17 mouse cellular contexts compared by ENCODE assay signal in the genomic region with DNA sequence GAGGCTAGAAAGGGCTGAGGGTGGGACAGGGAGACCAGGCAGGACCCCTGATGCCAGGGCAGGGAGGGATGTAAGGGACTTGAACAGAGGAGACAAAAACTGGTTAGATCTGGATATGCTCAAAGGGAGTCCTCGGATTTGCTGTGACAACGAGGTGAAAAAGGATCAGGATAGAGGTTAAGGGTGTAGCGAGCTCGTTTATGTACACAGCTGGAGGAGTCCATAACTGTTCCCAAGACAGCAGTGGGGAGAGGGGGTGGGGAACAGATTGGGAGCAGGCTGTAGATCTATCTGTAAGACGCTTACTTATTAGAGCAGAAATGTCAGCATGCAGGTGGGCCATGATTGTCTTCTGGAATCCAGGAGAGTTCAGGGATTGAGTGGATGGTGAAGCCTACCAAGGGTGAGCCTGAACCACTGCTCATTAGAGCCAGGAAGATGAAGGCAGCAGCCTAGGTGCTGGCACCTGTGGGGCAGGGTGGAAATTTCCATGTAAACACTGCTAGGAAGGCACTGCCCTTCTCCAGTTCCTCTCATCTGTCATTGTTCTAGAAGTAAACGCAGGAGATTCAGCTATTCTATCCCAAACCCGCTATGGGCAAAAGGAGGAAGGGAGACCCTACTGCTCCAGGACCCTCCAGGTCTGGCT.
A peak's percentile ranks its signal among the peaks of the same experiment; 100 is the strongest.
DNase-seq lines count a peak whose midpoint lies in the region; ATAC-seq and TF ChIP-seq lines count a peak whose summit lies in the region.
"Had no signal": no experiment of that assay in that cellular context is flagged by ENCODE, and none has a peak within 500 bp of the region (broad histone marks: within the 10 kb centered on the region; RNA-seq: fewer than 3 reads in every experiment).

No protein-coding gene starts in this region.

- no peaks in the 10 kb centered on the region for H3K9me3 ChIP-seq in heart, embryonic 12.5 days (replicated peaks)
- H3K9me3 ChIP-seq in kidney, embryonic 15.5 days (replicated peaks), result no peaks in the 10 kb centered on the region
- no peaks in the 10 kb centered on the region for H3K9me3 ChIP-seq in midbrain, embryonic 10.5 days (replicated peaks)
- no peaks in the 10 kb centered on the region for H3K9me3 ChIP-seq in midbrain, embryonic 14.5 days (ENCODE audit: control insufficient read depth, low read length)
- no peaks in the 10 kb centered on the region for H3K9me3 ChIP-seq in stomach, postnatal 0 days (ENCODE audit: control insufficient read depth, low read length)
- H3K9me3 ChIP-seq: forebrain, embryonic 13.5 days; hindbrain, embryonic 13.5 days; liver, embryonic 13.5 days; neural tube, embryonic 12.5 days had no signal

- no peaks in the 10 kb centered on the region for H3K27me3 ChIP-seq in heart, embryonic 12.5 days (replicated peaks)
- no peaks in the 10 kb centered on the region for H3K27me3 ChIP-seq in kidney, embryonic 15.5 days
- H3K27me3 ChIP-seq in midbrain, embryonic 10.5 days (ENCODE audit: low read depth, poor library complexity, severe bottlenecking), result no peaks in the 10 kb centered on the region
- H3K27me3 ChIP-seq in midbrain, embryonic 14.5 days (ENCODE audit: control insufficient read depth, insufficient read depth, low read length), result no peaks in the 10 kb centered on the region
- no peaks in the 10 kb centered on the region for H3K27me3 ChIP-seq in stomach, postnatal 0 days (ENCODE audit: control insufficient read depth, insufficient read depth, low read length)
- H3K27me3 ChIP-seq: forebrain, embryonic 13.5 days; hindbrain, embryonic 13.5 days; liver, embryonic 13.5 days; neural tube, embryonic 12.5 days had no signal

- H3K9ac ChIP-seq in heart, embryonic 12.5 days, result peak overlapping the region; percentile 49; the same call in 1 of the 2 replicates
- H3K9ac ChIP-seq in kidney, embryonic 15.5 days, result no peak overlapping the region
- H3K9ac ChIP-seq in midbrain, embryonic 14.5 days (replicated peaks; ENCODE audit: low read length), result no peak overlapping the region
- no peak overlapping the region for H3K9ac ChIP-seq in stomach, postnatal 0 days (ENCODE audit: low read length)
- H3K9ac ChIP-seq: forebrain, embryonic 13.5 days; hindbrain, embryonic 13.5 days; liver, embryonic 13.5 days; neural tube, embryonic 12.5 days had no signal

- H3K4me1 ChIP-seq in heart, embryonic 12.5 days (replicated peaks), result peaks cover 94% of the 10 kb centered on the region
- peaks cover 55% of the 10 kb centered on the region for H3K4me1 ChIP-seq in kidney, embryonic 15.5 days
- H3K4me1 ChIP-seq in midbrain, embryonic 10.5 days, result peaks cover 22% of the 10 kb centered on the region
- no peaks in the 10 kb centered on the region for H3K4me1 ChIP-seq in midbrain, embryonic 14.5 days (ENCODE audit: control insufficient read depth, insufficient read depth, low read length)
- 0 out of 2 replicates have a peak, but pooled peaks cover 4% of the 10 kb centered on the region for H3K4me1 ChIP-seq in stomach, postnatal 0 days (replicated peaks; ENCODE audit: control insufficient read depth, insufficient read depth)
- H3K4me1 ChIP-seq: forebrain, embryonic 13.5 days; liver, embryonic 13.5 days had no signal

- no peak overlapping the region for H3K4me3 ChIP-seq in heart, embryonic 12.5 days
- H3K4me3 ChIP-seq in kidney, embryonic 15.5 days (replicated peaks), result no peak overlapping the region
- H3K4me3 ChIP-seq in midbrain, embryonic 10.5 days, result no peak overlapping the region
- H3K4me3 ChIP-seq in midbrain, embryonic 14.5 days (replicated peaks; ENCODE audit: low read depth, low read length), result no peak overlapping the region
- no peak overlapping the region for H3K4me3 ChIP-seq in stomach, postnatal 0 days (ENCODE audit: low read depth, low read length)
- H3K4me3 ChIP-seq: forebrain, embryonic 13.5 days; hindbrain, embryonic 13.5 days; left cerebral cortex, adult 2 months; liver, embryonic 13.5 days; neural tube, embryonic 12.5 days had no signal

- peak overlapping the region; percentile 99 for H3K27ac ChIP-seq in heart, embryonic 12.5 days (ENCODE audit: poor library complexity, severe bottlenecking)
- no peak overlapping the region for H3K27ac ChIP-seq in kidney, embryonic 15.5 days
- peak overlapping the region; percentile 52; the same call in 1 of the 2 replicates for H3K27ac ChIP-seq in midbrain, embryonic 10.5 days (replicated peaks)
- H3K27ac ChIP-seq in midbrain, embryonic 14.5 days (replicated peaks; ENCODE audit: low read depth, low read length), result no peak overlapping the region
- 0 out of 2 replicates have a peak overlapping the region, but pooled peaks have one; percentile 8 for H3K27ac ChIP-seq in stomach, postnatal 0 days (replicated peaks)
- H3K27ac ChIP-seq: forebrain, embryonic 13.5 days; hindbrain, embryonic 13.5 days; left cerebral cortex, adult 2 months; liver, embryonic 13.5 days; neural tube, embryonic 12.5 days had no signal

- no peak for ATAC-seq in heart, embryonic 12.5 days (ENCODE audit: insufficient number of reproducible peaks, low FRiP score)
- peak; percentile 27 for ATAC-seq in kidney, embryonic 15.5 days (replicated peaks; ENCODE audit: low FRiP score)
- no peak for ATAC-seq in midbrain, embryonic 14.5 days (ENCODE audit: low FRiP score, low TSS enrichment)
- peak; percentile 45 for ATAC-seq in stomach, postnatal 0 days (ENCODE audit: low FRiP score, low TSS enrichment)
- no peak for ATAC-seq in inflammation-experienced regulatory T-cells, adult 6 months
- ATAC-seq: forebrain, embryonic 13.5 days had no signal

- WGBS in heart, embryonic 12.5 days, result 59% methylated on average over 7 of the region's 7 CpGs
- 42% methylated on average over 7 of the region's 7 CpGs for WGBS in kidney, embryonic 15.5 days
- WGBS in midbrain, embryonic 10.5 days, result 70% methylated on average over 7 of the region's 7 CpGs
- WGBS in midbrain, embryonic 14.5 days, result 81% methylated on average over 7 of the region's 7 CpGs
- 29% methylated on average over 7 of the region's 7 CpGs for WGBS in stomach, postnatal 0 days

- DNase-seq in heart, adult 18-20 months, result no peak
- DNase-seq in kidney, postnatal 10 days, result no peak
- DNase-seq in midbrain, embryonic 10.5 days (ENCODE audit: low spot score), result no peak
- no peak for DNase-seq in midbrain, embryonic 14.5 days
- DNase-seq in stomach, postnatal 0 days (ENCODE audit: low spot score), result peak; percentile 27
- DNase-seq: adrenal gland, postnatal 36 days; kidney, adult 2 months; liver, embryonic 13.5 days; lung, postnatal 14 days; thymus, postnatal 36 days had no signal

- TF ChIP-seq CTCF in stomach, postnatal 0 days (IDR thresholded peaks at IDR 0.05; ENCODE audit: low read depth), result no peak

- no peak for TF ChIP-seq EP300 in stomach, postnatal 0 days (optimal IDR thresholded peaks at IDR 0.05)

- H3K36me3 ChIP-seq in heart, embryonic 12.5 days, result peaks cover 12% of the 10 kb centered on the region; the same call in 1 of the 2 replicates
- H3K36me3 ChIP-seq in kidney, embryonic 15.5 days, result no peaks in the 10 kb centered on the region
- no peaks in the 10 kb centered on the region for H3K36me3 ChIP-seq in midbrain, embryonic 10.5 days
- no peaks in the 10 kb centered on the region for H3K36me3 ChIP-seq in midbrain, embryonic 14.5 days (ENCODE audit: control insufficient read depth, insufficient read depth, low read length)
- no peaks in the 10 kb centered on the region for H3K36me3 ChIP-seq in stomach, postnatal 0 days (ENCODE audit: control insufficient read depth, insufficient read depth, low read length)
- H3K36me3 ChIP-seq: hindbrain, embryonic 13.5 days; liver, embryonic 13.5 days; neural tube, embryonic 12.5 days had no signal

- H3K4me2 ChIP-seq in heart, embryonic 12.5 days, result no peak overlapping the region
- no peak overlapping the region for H3K4me2 ChIP-seq in kidney, embryonic 15.5 days
- H3K4me2 ChIP-seq in midbrain, embryonic 14.5 days (ENCODE audit: low read length), result no peak overlapping the region
- H3K4me2 ChIP-seq in stomach, postnatal 0 days (replicated peaks; ENCODE audit: low read depth), result no peak overlapping the region
- H3K4me2 ChIP-seq: forebrain, embryonic 13.5 days; hindbrain, embryonic 13.5 days; liver, embryonic 13.5 days; neural tube, embryonic 12.5 days had no signal

Comparison
In these comparisons a context has a peak if more than half of its experiments do, and no peak if none do; other contexts are left out.
1. H3K27ac ChIP-seq: peak in heart, embryonic 12.5 days (single experiment), midbrain, embryonic 10.5 days (single experiment) and stomach, postnatal 0 days (single experiment); none in kidney, embryonic 15.5 days (single experiment) and midbrain, embryonic 14.5 days (single experiment).
2. ATAC-seq: peak in kidney, embryonic 15.5 days (single experiment) and stomach, postnatal 0 days (single experiment); none in heart, embryonic 12.5 days (single experiment), midbrain, embryonic 14.5 days (single experiment) and inflammation-experienced regulatory T-cells, adult 6 months (single experiment).